Mouse (Mus musculus) MEL (cell line): ENCODE results near the gene Syt3. TPM values are rescaled to one million over a fixed set of nuclear protein-coding genes. Genes with fewer than 3 reads are reported as not detected.

Experiments used
- DNase-seq: peaks from one replicate; pipeline ENCODE4 v3.0.0; 2011; ENCODE audit warnings: low read depth, low spot score
- H3K27ac ChIP-seq: 2 replicates; pipeline ENCODE4 v1.5.1; 2012; ENCODE audit warnings: low read depth, mild to moderate bottlenecking, control low read depth, low read length, moderate library complexity; ENCODE audit not compliant: control insufficient read depth
- H3K27me3 ChIP-seq, 2 experiments: fragments of 150-350 bp in 1 of 2; sonication (generic) in 1 of 2; 2 replicates each; pipeline ENCODE4 v1.6.1; 2012; ENCODE audit warnings: low read length in 2 of 2, mild to moderate bottlenecking in 2 of 2, improper control_type of control experiment in 1 of 2, moderate library complexity in 1 of 2; ENCODE audit not compliant: insufficient read depth in 2 of 2, control insufficient read depth in 1 of 2
- H3K36me3 ChIP-seq, 2 experiments: 2 replicates each; pipeline ENCODE4 v1.6.1; 2012 to 2014; ENCODE audit warnings: low read length in 2 of 2, improper control_type of control experiment in 1 of 2, inconsistent platforms in 1 of 2, mild to moderate bottlenecking in 1 of 2; ENCODE audit not compliant: insufficient read depth in 2 of 2, control insufficient read depth in 1 of 2
- H3K4me1 ChIP-seq, 2 experiments: fragments of 150-350 bp in 1 of 2; sonication (generic) in 1 of 2; 2 replicates each; pipeline ENCODE4 v1.6.1; 2012; ENCODE audit warnings: low read length in 2 of 2, improper control_type of control experiment in 1 of 2, mild to moderate bottlenecking in 1 of 2; ENCODE audit not compliant: insufficient read depth in 2 of 2, control insufficient read depth in 1 of 2
- H3K4me3 ChIP-seq, 2 experiments: fragments of 150-350 bp in 1 of 2; sonication (generic) in 1 of 2; 2 replicates each; pipeline ENCODE4 v1.5.1; 2012; ENCODE audit warnings: low read depth in 2 of 2, low read length in 2 of 2, mild to moderate bottlenecking in 2 of 2, moderate library complexity in 2 of 2, control low read depth in 1 of 2, improper control_type of control experiment in 1 of 2; ENCODE audit not compliant: control insufficient read depth in 1 of 2, insufficient read depth in 1 of 2
- H3K79me2 ChIP-seq: 2 replicates; pipeline ENCODE4 v1.6.1; 2012; ENCODE audit warnings: mild to moderate bottlenecking, low read length, moderate library complexity; ENCODE audit not compliant: control insufficient read depth, poor library complexity, insufficient read depth
- H3K9ac ChIP-seq: 2 replicates; pipeline ENCODE4 v1.6.1; 2012; ENCODE audit warnings: low read depth, mild to moderate bottlenecking, control low read depth, low read length, moderate library complexity; ENCODE audit not compliant: control insufficient read depth, poor library complexity, severe bottlenecking
- H3K9me3 ChIP-seq: fragments of 150-350 bp; sonication (generic); replicated peaks from 2 replicates; pipeline ENCODE4 v1.6.1; 2012; ENCODE audit warnings: mild to moderate bottlenecking, low read length, improper control_type of control experiment, moderate library complexity; ENCODE audit not compliant: insufficient read depth
- BHLHE40 ChIP-seq: IDR thresholded peaks from 2 replicates; pipeline ENCODE4 v1.6.1; 2012; ENCODE audit warnings: low read depth, mild to moderate bottlenecking, inconsistent platforms, low read length, improper control_type of control experiment, borderline replicate concordance
- CHD1 ChIP-seq: IDR thresholded peaks from 2 replicates; pipeline ENCODE4 v1.6.1; 2012; ENCODE audit warnings: low read depth, mild to moderate bottlenecking, inconsistent platforms, low read length, improper control_type of control experiment
- CHD2 ChIP-seq: IDR thresholded peaks from 2 replicates; pipeline ENCODE4 v1.6.1; 2011; ENCODE audit warnings: low read length, improper control_type of control experiment
- CTCF ChIP-seq, 3 experiments: IDR thresholded peaks in 2 of 3; conservative IDR thresholded peaks in 1 of 3; 2 replicates each; pipeline ENCODE4 v1.5.1; 2011 to 2012; ENCODE audit warnings: low read length in 3 of 3, low read depth in 2 of 3, mild to moderate bottlenecking in 2 of 3, improper control_type of control experiment in 1 of 3, inconsistent platforms in 1 of 3, mixed read lengths in 1 of 3, moderate library complexity in 1 of 3; ENCODE audit not compliant: control insufficient read depth in 1 of 3, insufficient read depth in 1 of 3, poor library complexity in 1 of 3, severe bottlenecking in 1 of 3
- E2F4 ChIP-seq: IDR thresholded peaks from 2 replicates; pipeline ENCODE4 v1.6.1; 2011; ENCODE audit warnings: low read depth, low read length, improper control_type of control experiment, borderline replicate concordance
- ELF1 ChIP-seq: IDR thresholded peaks from 2 replicates; pipeline ENCODE4 v1.6.1; 2014; ENCODE audit warnings: low read depth, mild to moderate bottlenecking, inconsistent platforms, low read length, improper control_type of control experiment, moderate library complexity
- EP300 ChIP-seq, 2 experiments: IDR thresholded peaks; 2 replicates each; pipeline ENCODE4 v1.6.1; 2011; ENCODE audit warnings: improper control_type of control experiment in 2 of 2, low read length in 2 of 2, low read depth in 1 of 2, mild to moderate bottlenecking in 1 of 2
- GABPA ChIP-seq: IDR thresholded peaks from 2 replicates; pipeline ENCODE4 v1.6.1; 2012; ENCODE audit warnings: low read depth, mild to moderate bottlenecking, inconsistent platforms, low read length, improper control_type of control experiment, moderate library complexity
- HCFC1 ChIP-seq: IDR thresholded peaks from 2 replicates; pipeline ENCODE4 v1.6.1; 2012; ENCODE audit warnings: low read depth, mild to moderate bottlenecking, inconsistent platforms, low read length, improper control_type of control experiment, moderate library complexity
- KAT2A ChIP-seq: conservative IDR thresholded peaks from 2 replicates; pipeline ENCODE4 v1.6.1; 2012; ENCODE audit warnings: low read depth, low read length, improper control_type of control experiment, inconsistent platforms
- MAX ChIP-seq: IDR thresholded peaks from 2 replicates; pipeline ENCODE4 v1.6.1; 2011; ENCODE audit warnings: low read length, improper control_type of control experiment
- MAZ ChIP-seq: IDR thresholded peaks from 2 replicates; pipeline ENCODE4 v1.6.1; 2012; ENCODE audit warnings: low read depth, mild to moderate bottlenecking, inconsistent platforms, low read length, improper control_type of control experiment
- MYB ChIP-seq: IDR thresholded peaks from 2 replicates; pipeline ENCODE4 v1.6.1; 2011; ENCODE audit warnings: mild to moderate bottlenecking, low read depth, low read length, improper control_type of control experiment
- NELFE ChIP-seq: IDR thresholded peaks from 2 replicates; pipeline ENCODE4 v1.6.1; 2011; ENCODE audit warnings: low read depth, low read length, improper control_type of control experiment
- NRF1 ChIP-seq: IDR thresholded peaks from 2 replicates; pipeline ENCODE4 v1.6.1; 2014; ENCODE audit warnings: low read depth, mild to moderate bottlenecking, inconsistent platforms, low read length, improper control_type of control experiment, moderate library complexity; ENCODE audit not compliant: poor library complexity, insufficient read depth, severe bottlenecking
- POLR2A ChIP-seq, 2 experiments: IDR thresholded peaks; 2 replicates each; pipeline ENCODE4 v1.6.1; 2011 to 2012; ENCODE audit warnings: low read length in 2 of 2, mild to moderate bottlenecking in 2 of 2, control low read depth in 1 of 2, improper control_type of control experiment in 1 of 2, low read depth in 1 of 2, moderate library complexity in 1 of 2; ENCODE audit not compliant: control insufficient read depth in 1 of 2, insufficient read depth in 1 of 2, poor library complexity in 1 of 2
- POLR2AphosphoS2 ChIP-seq: IDR thresholded peaks from 2 replicates; pipeline ENCODE4 v1.6.1; 2011; ENCODE audit warnings: low read length, improper control_type of control experiment
- POLR2AphosphoS5 ChIP-seq: IDR thresholded peaks from 2 replicates; pipeline ENCODE4 v1.6.1; 2012; ENCODE audit warnings: low read depth, borderline replicate concordance, mild to moderate bottlenecking, inconsistent platforms, low read length, moderate library complexity, mixed read lengths
- RAD21 ChIP-seq: IDR thresholded peaks from 2 replicates; pipeline ENCODE4 v1.6.1; 2011; ENCODE audit warnings: mild to moderate bottlenecking, low read depth, low read length, improper control_type of control experiment
- RCOR1 ChIP-seq: IDR thresholded peaks from 2 replicates; pipeline ENCODE4 v1.6.1; 2012; ENCODE audit warnings: low read depth, mild to moderate bottlenecking, inconsistent platforms, low read length, improper control_type of control experiment
- SIN3A ChIP-seq: IDR thresholded peaks from 2 replicates; pipeline ENCODE4 v1.6.1; 2012; ENCODE audit warnings: low read length, improper control_type of control experiment, inconsistent platforms
- TBP ChIP-seq: IDR thresholded peaks from 2 replicates; pipeline ENCODE4 v1.8.0; 2011; ENCODE audit warnings: low read depth, low read length, improper control_type of control experiment
- UBTF ChIP-seq: IDR thresholded peaks from 2 replicates; pipeline ENCODE4 v1.6.1; 2012; ENCODE audit warnings: low read depth, mild to moderate bottlenecking, inconsistent platforms, low read length, improper control_type of control experiment, moderate library complexity, borderline replicate concordance; ENCODE audit not compliant: insufficient read depth
- USF1 ChIP-seq: IDR thresholded peaks from 2 replicates; pipeline ENCODE4 v1.6.1; 2014; ENCODE audit warnings: low read depth, mild to moderate bottlenecking, inconsistent platforms, low read length, improper control_type of control experiment, moderate library complexity
- ZC3H11A ChIP-seq: IDR thresholded peaks from 2 replicates; pipeline ENCODE4 v1.6.1; 2012; ENCODE audit warnings: low read depth, mild to moderate bottlenecking, inconsistent platforms, low read length, improper control_type of control experiment
- ZKSCAN1 ChIP-seq: IDR thresholded peaks from 2 replicates; pipeline ENCODE4 v1.6.1; 2012; ENCODE audit warnings: low read depth, mild to moderate bottlenecking, inconsistent platforms, low read length, improper control_type of control experiment, moderate library complexity
- ZNF384 ChIP-seq: IDR thresholded peaks from 2 replicates; pipeline ENCODE4 v1.6.1; 2012; ENCODE audit warnings: low read depth, mild to moderate bottlenecking, inconsistent platforms, low read length, improper control_type of control experiment
- polyA plus RNA-seq, 2 experiments: library from polyadenylated mRNA; stranded (reverse) in 1 of 2; unstranded in 1 of 2; fragments of >175 nt in 1 of 2; fragments of >200 nt in 1 of 2; gene quantifications; 2 replicates each; pipeline versions ENCODE4 v1.2.1 to v1.2.4; 2012; ENCODE audit warnings: low replicate concordance in 2 of 2, low read depth in 1 of 2; ENCODE audit not compliant: insufficient read length in 2 of 2, insufficient read depth in 1 of 2, missing spikeins in 1 of 2
- total RNA-seq: library from RNA; depleted of rRNA; stranded (reverse); fragments of 300-350 nt; gene quantifications from 2 replicates; pipeline ENCODE4 v1.2.3, GENCODE M21; 2012

Syt3 gene
- total and polyA plus RNA-seq, 3 experiments = 0.08 to 0.56 TPM; not detected in 1

GRCm38 (mm10) chr7:44405346-44406014, 21.6 kb downstream of the Syt3 start:
- peak; percentile 96 for DNase-seq
- no peaks in the 10 kb centered on the region for H3K27me3 ChIP-seq

GRCm38 (mm10) chr7:44406015-44406355, 22.1 kb downstream of the Syt3 start:
- H3K9me3 ChIP-seq = no peaks in the 10 kb centered on the region
- peaks cover 0 to 9% of the 10 kb centered on the region in 2 experiments; a peak in 2 of 4 replicates for H3K4me1 ChIP-seq
- no peak overlapping the region for H3K27ac ChIP-seq
- H3K9ac ChIP-seq = no peak overlapping the region
- H3K4me3 ChIP-seq = no peak overlapping the region
- peak; percentile 74 for TF ChIP-seq NRF1
- TF ChIP-seq E2F4 = 0 out of 2 replicates have a peak, but pooled peaks have one; percentile 59
- TF ChIP-seq ZKSCAN1 = no peak
- TF ChIP-seq ZC3H11A = no peak
- TF ChIP-seq MAX = peak; percentile 48
- TF ChIP-seq, all 39 proteins: peak for 3
- Histone ChIP-seq H3K79me2 (no peaks in the 10 kb centered on the region), H3K36me3 (peaks cover 0 to 2% of the 10 kb centered on the region in 2 experiments; a peak in 1 of 4 replicates), H3K27me3 (no peaks in the 10 kb centered on the region)
- no peak for DNase-seq

More at GRCm38 (mm10) chr7:44405346-44406014, 21.6 kb downstream of the Syt3 start:
- TF ChIP-seq CTCF (IDR thresholded peaks at IDR 0.05 in 2 of 3, conservative IDR thresholded peaks at IDR 0.05 in 1 of 3; ENCODE audit: control insufficient read depth in 1 of 3, insufficient read depth in 1 of 3, low read depth in 2 of 3, low read length in 3 of 3, poor library complexity in 1 of 3, severe bottlenecking in 1 of 3) (no peak), HCFC1 (peak; percentile 61), TBP (no peak), MAX (peak; percentile 62; the same call in 1 of the 2 replicates), ZC3H11A (no peak), EP300 (IDR thresholded peaks at IDR 0.05; ENCODE audit: low read depth in 1 of 2, low read length in 2 of 2) (no peak), CHD2 (peak; percentile 88), CHD1 (no peak), BHLHE40 (no peak), POLR2AphosphoS2 (no peak), UBTF (no peak), GABPA (no peak), USF1 (peak; percentile 81), POLR2AphosphoS5 (no peak), MAZ (no peak), RCOR1 (no peak), SIN3A (peak; percentile 56), NELFE (no peak; the same call in 1 of the 2 replicates), POLR2A (IDR thresholded peaks at IDR 0.05; ENCODE audit: control insufficient read depth in 1 of 2, insufficient read depth in 1 of 2, low read depth in 1 of 2, low read length in 2 of 2, poor library complexity in 1 of 2) (peak in 1 of 2 experiments; percentile 49; a peak in 1 of 4 replicates), RAD21 (no peak), ELF1 (peak; percentile 55), NRF1 (no peak), E2F4 (no peak; the same call in 1 of the 2 replicates), KAT2A (no peak), MYB (no peak), ZNF384 (no peak)
- TF ChIP-seq, all 39 proteins: peak for 7
- Histone ChIP-seq H3K36me3 (peaks cover 0 to 2% of the 10 kb centered on the region in 2 experiments; a peak in 1 of 4 replicates), H3K9me3 (no peaks in the 10 kb centered on the region), H3K4me3 (peak overlapping the region; percentile 5 to 41; a peak in 3 of 4 replicates), H3K9ac (peak overlapping the region; percentile 48), H3K79me2 (no peaks in the 10 kb centered on the region), H3K4me1 (peaks cover 0 to 9% of the 10 kb centered on the region in 2 experiments; a peak in 2 of 4 replicates), H3K27ac (peak overlapping the region; percentile 19; the same call in 1 of the 2 replicates)
